Mouse (Mus musculus): ENCODE results near the gene Mmel1.

DNA sequence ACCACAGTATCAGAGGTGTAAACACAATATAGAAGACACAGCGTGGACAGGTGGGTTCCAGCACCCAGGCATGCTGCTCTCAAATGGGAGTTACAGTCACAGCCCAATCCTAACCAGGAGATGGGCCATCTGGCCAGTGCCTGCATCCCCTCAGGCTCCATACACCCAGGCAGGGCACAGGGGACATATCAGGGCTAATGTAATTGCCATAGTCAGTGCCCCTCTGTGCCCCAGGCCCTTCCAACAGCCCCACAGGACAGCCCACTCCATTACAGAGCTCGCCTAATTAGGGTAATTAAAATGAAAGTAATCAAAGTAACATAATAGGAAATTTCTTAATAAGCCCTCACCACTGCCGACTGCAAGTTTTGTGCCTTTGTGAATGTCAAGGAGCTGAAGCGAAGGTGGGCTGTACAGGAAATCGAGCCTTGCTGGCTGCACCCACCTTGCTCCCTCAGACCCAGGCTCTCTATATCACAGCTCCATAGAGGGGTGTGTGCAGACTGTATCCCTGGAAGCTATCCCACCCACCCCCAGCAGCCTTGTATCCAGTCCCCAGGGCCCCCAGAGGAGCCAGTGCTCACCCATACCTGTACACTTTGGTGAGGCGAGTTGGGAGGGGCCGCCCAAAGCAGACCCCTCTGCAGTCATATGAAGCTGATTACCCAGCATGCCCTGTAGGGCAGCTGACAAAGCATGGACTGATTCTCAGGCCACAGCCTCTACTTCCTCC, 33.0 kb upstream of the Mmel1 start:
- no peak for TF ChIP-seq POLR2A (IDR thresholded peaks at IDR 0.05; ENCODE audit: insufficient read depth, low read length)
- no peak for TF ChIP-seq CTCF (IDR thresholded peaks at IDR 0.05; ENCODE audit: low read depth, low read length)

Data from ES-Bruce4 (cell line).